ENCODE assay signal across 11 mouse cellular contexts in the genomic region with DNA sequence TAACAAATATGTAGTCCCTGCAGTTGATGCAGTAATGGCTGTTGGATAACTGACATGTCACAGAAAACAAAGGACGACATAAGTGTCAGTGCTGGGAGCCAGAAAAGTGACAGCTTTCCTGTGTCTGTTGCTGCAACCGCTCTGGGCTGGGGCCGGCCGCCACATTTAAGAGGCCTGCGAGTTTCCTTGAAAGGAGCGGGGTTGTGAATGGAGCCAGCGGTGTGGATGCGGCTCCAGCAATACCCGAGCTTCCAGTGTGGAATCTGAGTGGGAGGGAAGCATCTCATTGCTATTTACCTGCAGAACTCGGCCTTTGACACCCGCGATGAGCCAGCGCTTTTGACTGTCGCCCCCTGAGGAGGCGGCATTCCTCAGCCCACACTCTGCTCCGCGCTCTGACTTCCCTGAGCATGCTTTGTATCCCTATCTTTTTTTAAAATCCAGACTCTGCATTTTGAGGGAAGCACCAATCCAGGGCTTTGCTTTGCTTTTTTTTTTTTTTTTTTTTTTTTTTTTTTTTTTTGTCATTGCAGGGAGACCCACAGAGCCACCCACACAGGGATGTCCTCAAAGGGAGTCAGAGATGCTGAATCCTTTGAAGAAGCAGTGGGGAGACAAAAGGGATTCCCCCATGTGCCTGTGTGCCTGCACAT. TPM values are rescaled to one million over a fixed set of nuclear protein-coding genes. Genes with fewer than 3 reads are reported as not detected.
DNase-seq lines count a peak whose midpoint lies in the region; ATAC-seq lines count a peak whose summit lies in the region.
"Had no signal": no experiment of that assay in that cellular context is flagged by ENCODE, and none has a peak within 500 bp of the region (broad histone marks: within the 10 kb centered on the region; RNA-seq: fewer than 3 reads in every experiment).

No protein-coding gene starts in this region.

- H3K27ac ChIP-seq in heart, embryonic 11.5 days (ENCODE audit: low read depth, low read length), result no peak overlapping the region
- H3K27ac ChIP-seq in liver, embryonic 12.5 days, result no peak overlapping the region
- no peak overlapping the region for H3K27ac ChIP-seq in forebrain, embryonic 12.5 days
- H3K27ac ChIP-seq in midbrain, embryonic 14.5 days (replicated peaks; ENCODE audit: low read depth, low read length), result no peak overlapping the region

- no peak for ATAC-seq in heart, embryonic 11.5 days (replicated peaks; ENCODE audit: insufficient number of reproducible peaks, low FRiP score, low TSS enrichment)
- no peak for ATAC-seq in liver, embryonic 12.5 days
- peak; percentile 37; the same call in 1 of the 2 replicates for ATAC-seq in forebrain, embryonic 12.5 days (ENCODE audit: low FRiP score)
- no peak for ATAC-seq in midbrain, embryonic 14.5 days (ENCODE audit: low FRiP score, low TSS enrichment)
- ATAC-seq in inflammation-experienced regulatory T-cells, adult 6 months, result no peak

- WGBS in heart, embryonic 11.5 days (ENCODE audit: insufficient replicate concordance), result 16% methylated on average over 17 of the region's 17 CpGs
- 45% methylated on average over 17 of the region's 17 CpGs for WGBS in liver, embryonic 12.5 days (ENCODE audit: insufficient replicate concordance)
- WGBS in forebrain, embryonic 12.5 days, result 4% methylated on average over 17 of the region's 17 CpGs
- 6% methylated on average over 17 of the region's 17 CpGs for WGBS in midbrain, embryonic 14.5 days

- H3K9ac ChIP-seq in heart, embryonic 11.5 days (ENCODE audit: low read depth, low read length), result no peak overlapping the region
- no peak overlapping the region for H3K9ac ChIP-seq in liver, embryonic 12.5 days
- H3K9ac ChIP-seq in forebrain, embryonic 12.5 days, result 0 out of 2 replicates have a peak overlapping the region, but pooled peaks have one; percentile 40
- 0 out of 2 replicates have a peak overlapping the region, but pooled peaks have one; percentile 32 for H3K9ac ChIP-seq in midbrain, embryonic 14.5 days (replicated peaks; ENCODE audit: low read length)

- no peaks in the 10 kb centered on the region for H3K36me3 ChIP-seq in heart, embryonic 11.5 days (ENCODE audit: control insufficient read depth, insufficient read depth, low read length)
- no peaks in the 10 kb centered on the region for H3K36me3 ChIP-seq in liver, embryonic 12.5 days
- no peaks in the 10 kb centered on the region for H3K36me3 ChIP-seq in forebrain, embryonic 12.5 days (replicated peaks)
- H3K36me3 ChIP-seq in midbrain, embryonic 14.5 days (ENCODE audit: control insufficient read depth, insufficient read depth, low read length), result no peaks in the 10 kb centered on the region

- H3K9me3 ChIP-seq in heart, embryonic 11.5 days (replicated peaks; ENCODE audit: control insufficient read depth, low read length), result no peaks in the 10 kb centered on the region
- no peaks in the 10 kb centered on the region for H3K9me3 ChIP-seq in liver, embryonic 12.5 days (replicated peaks)
- H3K9me3 ChIP-seq in forebrain, embryonic 12.5 days, result no peaks in the 10 kb centered on the region
- no peaks in the 10 kb centered on the region for H3K9me3 ChIP-seq in midbrain, embryonic 14.5 days (ENCODE audit: control insufficient read depth, low read length)

- H3K27me3 ChIP-seq in heart, embryonic 11.5 days (ENCODE audit: control insufficient read depth, insufficient read depth, low read length), result 0 out of 2 replicates have a peak, but pooled peaks cover 4% of the 10 kb centered on the region
- peaks cover 10% of the 10 kb centered on the region for H3K27me3 ChIP-seq in liver, embryonic 12.5 days (replicated peaks)
- peaks cover 54% of the 10 kb centered on the region for H3K27me3 ChIP-seq in forebrain, embryonic 12.5 days
- H3K27me3 ChIP-seq in midbrain, embryonic 14.5 days (ENCODE audit: control insufficient read depth, insufficient read depth, low read length), result no peaks in the 10 kb centered on the region

- H3K4me3 ChIP-seq in heart, embryonic 11.5 days (ENCODE audit: low read depth, low read length), result 0 out of 2 replicates have a peak overlapping the region, but pooled peaks have one; percentile 10
- no peak overlapping the region for H3K4me3 ChIP-seq in liver, embryonic 12.5 days
- H3K4me3 ChIP-seq in forebrain, embryonic 12.5 days (replicated peaks), result no peak overlapping the region
- H3K4me3 ChIP-seq in midbrain, embryonic 14.5 days (replicated peaks; ENCODE audit: low read depth, low read length), result 0 out of 2 replicates have a peak overlapping the region, but pooled peaks have one; percentile 20
- H3K4me3 ChIP-seq: megakaryocyte, embryonic 14.5 days had no signal

- no peak for DNase-seq in heart, postnatal 4 days
- DNase-seq in liver (no peak), MN1 (ENCODE audit: low spot score) (no peak)
- DNase-seq in midbrain, embryonic 14.5 days, result peak; percentile 49
- DNase-seq: cerebellum, postnatal 36 days; heart, postnatal 14 days had no signal

- H3K4me1 ChIP-seq in heart, embryonic 11.5 days (ENCODE audit: control insufficient read depth, insufficient read depth, low read length), result no peaks in the 10 kb centered on the region
- peaks cover 20% of the 10 kb centered on the region for H3K4me1 ChIP-seq in liver, embryonic 12.5 days
- peaks cover 17% of the 10 kb centered on the region; the same call in 1 of the 2 replicates for H3K4me1 ChIP-seq in forebrain, embryonic 12.5 days
- H3K4me1 ChIP-seq in midbrain, embryonic 14.5 days (ENCODE audit: control insufficient read depth, insufficient read depth, low read length), result no peaks in the 10 kb centered on the region; the same call in 1 of the 2 replicates

- peak overlapping the region; percentile 61 for H3K4me2 ChIP-seq in heart, embryonic 11.5 days
- peak overlapping the region; percentile 8; the same call in 1 of the 2 replicates for H3K4me2 ChIP-seq in liver, embryonic 12.5 days
- H3K4me2 ChIP-seq in forebrain, embryonic 12.5 days, result peak overlapping the region; percentile 43
- peak overlapping the region; percentile 43 for H3K4me2 ChIP-seq in midbrain, embryonic 14.5 days (ENCODE audit: low read length)

RNA-seq across cellular contexts. Expression of gene Nrbf2, which starts 35.2 kb away (rescaled TPM):
- 35.7 and 36.1 TPM in 2 replicates for polyA plus RNA-seq in heart, embryonic 11.5 days (2014; fragmentation: Nextera tagmentation; extraction: Ambion mirVana)
- total RNA-seq in heart, postnatal 4 days (2021), result 1 to 10 TPM; 7.2 to 8.3 TPM
- polyA plus RNA-seq in liver, embryonic 12.5 days (2016; fragmentation: Nextera tagmentation; extraction: Ambion mirVana), result 23.6 and 24.2 TPM in 2 replicates
- 38.8 and 41.3 TPM in 2 replicates for polyA plus RNA-seq in forebrain, embryonic 12.5 days (2016; fragmentation: Nextera tagmentation; extraction: Ambion mirVana)
- 41.6 and 45.0 TPM in 2 replicates for polyA plus RNA-seq in midbrain, embryonic 14.5 days (2014; fragmentation: Nextera tagmentation; extraction: Ambion mirVana)
- 10 to 100 TPM; 30.7 to 35.8 (median 32.9) TPM for polyA plus RNA-seq in inflammation-experienced regulatory T-cells, adult 6 months (2017; shearing (Covaris generic))

Comparison
In these comparisons a context has a peak if more than half of its experiments do, and no peak if none do; other contexts are left out.
1. H3K4me2 ChIP-seq: peak in every context shown above with its lines; median percentile 61 in heart, embryonic 11.5 days; 43 in forebrain, embryonic 12.5 days; 43 in midbrain, embryonic 14.5 days; 8 in liver, embryonic 12.5 days.
2. H3K4me3 ChIP-seq: peak in heart, embryonic 11.5 days (single experiment) and midbrain, embryonic 14.5 days (single experiment); none in liver, embryonic 12.5 days (single experiment) and forebrain, embryonic 12.5 days (single experiment).
3. H3K9ac ChIP-seq: peak in forebrain, embryonic 12.5 days (single experiment) and midbrain, embryonic 14.5 days (single experiment); none in heart, embryonic 11.5 days (single experiment) and liver, embryonic 12.5 days (single experiment).